Mouse (Mus musculus): Measurements from ENCODE around the gene Rnf216. TPM values are rescaled to one million over a fixed set of nuclear protein-coding genes. Genes with fewer than 3 reads are reported as not detected.

Rnf216 gene
- polyA plus RNA-seq, 1 experiment, result 17.6 TPM

DNA sequence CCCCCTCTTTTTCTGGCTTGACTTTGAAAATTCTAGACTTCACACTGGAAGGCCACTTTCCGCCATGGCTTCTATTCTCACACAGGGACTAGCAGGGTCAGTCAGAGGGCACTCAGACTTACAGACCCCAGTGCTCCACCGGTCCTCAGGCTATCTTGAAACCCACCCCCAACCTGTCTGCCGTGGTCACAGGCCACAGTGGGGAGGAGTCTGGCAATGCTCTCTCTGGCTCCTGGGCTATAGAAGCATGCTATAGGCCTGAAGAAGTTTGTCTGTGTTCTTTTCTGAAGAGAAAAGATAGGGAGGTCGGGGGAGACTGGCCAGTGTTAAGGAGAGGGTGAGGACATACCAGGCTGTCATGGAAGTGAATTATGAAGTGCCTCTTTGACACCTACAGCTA lies 112.7 kb downstream of the Rnf216 start:
- no peak for TF ChIP-seq POLR2A (IDR thresholded peaks at IDR 0.05; ENCODE audit: control insufficient read depth, extremely low read depth, insufficient read depth, low read length, poor library complexity)
- TF ChIP-seq CTCF (IDR thresholded peaks at IDR 0.05; ENCODE audit: borderline replicate concordance, control insufficient read depth, extremely low read depth, insufficient read depth, low read length, poor library complexity), result no peak
- H3K27ac ChIP-seq (ENCODE audit: control insufficient read depth, insufficient read depth, low read length), result no peak overlapping the region

DNA sequence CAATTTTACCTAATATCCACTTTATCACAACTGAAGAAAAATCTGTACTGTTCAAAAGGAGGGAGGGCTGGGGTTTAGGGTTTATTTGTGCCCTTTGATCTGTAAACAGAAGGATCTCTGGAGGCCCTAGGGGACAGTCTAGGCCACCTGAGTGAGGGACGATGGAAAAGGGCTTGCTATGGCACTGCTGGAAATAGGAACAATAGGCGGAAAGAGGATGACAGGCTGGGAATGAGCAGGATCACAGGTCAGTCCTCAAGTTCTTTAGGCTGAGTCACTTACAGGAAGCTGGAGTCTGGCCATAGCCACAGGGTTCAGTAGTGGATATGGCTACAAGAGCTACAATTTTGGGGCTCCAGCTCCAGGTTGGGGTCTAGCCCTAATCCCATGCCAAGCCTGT lies 114.6 kb downstream of the Rnf216 start:
- no peak overlapping the region for H3K4me3 ChIP-seq (ENCODE audit: control insufficient read depth, insufficient read depth, low read length)
- WGBS, result 82% methylated on average over 2 of the region's 2 CpGs
- DNase-seq, result no peak
- no peak overlapping the region for H3K27ac ChIP-seq (ENCODE audit: control insufficient read depth, insufficient read depth, low read length)
- TF ChIP-seq POLR2A (IDR thresholded peaks at IDR 0.05; ENCODE audit: control insufficient read depth, extremely low read depth, insufficient read depth, low read length, poor library complexity), result no peak
- TF ChIP-seq CTCF (IDR thresholded peaks at IDR 0.05; ENCODE audit: borderline replicate concordance, control insufficient read depth, extremely low read depth, insufficient read depth, low read length, poor library complexity), result no peak
- H3K4me1 ChIP-seq (replicated peaks; ENCODE audit: control insufficient read depth, insufficient read depth, low read length), result peaks cover 13% of the 10 kb centered on the region
- H3K27me3 ChIP-seq (ENCODE audit: control insufficient read depth, insufficient read depth, low read length), result no peaks in the 10 kb centered on the region
- no peaks in the 10 kb centered on the region for H3K36me3 ChIP-seq (ENCODE audit: control insufficient read depth, insufficient read depth, low read length)

More for the DNA sequence above, 112.7 kb downstream of the Rnf216 start:
- Histone ChIP-seq H3K4me1 (replicated peaks; ENCODE audit: control insufficient read depth, insufficient read depth, low read length) (peaks cover 13% of the 10 kb centered on the region), H3K27me3 (ENCODE audit: control insufficient read depth, insufficient read depth, low read length) (no peaks in the 10 kb centered on the region), H3K36me3 (ENCODE audit: control insufficient read depth, insufficient read depth, low read length) (no peaks in the 10 kb centered on the region), H3K4me3 (ENCODE audit: control insufficient read depth, insufficient read depth, low read length) (no peak overlapping the region)
- WGBS, result 73% methylated on average over 4 of the region's 4 CpGs
- DNase-seq, result no peak

GRCm38 (mm10) chr5:142997526-142997925 lies 115.3 kb downstream of the Rnf216 start:
- no peak overlapping the region for H3K27ac ChIP-seq (ENCODE audit: control insufficient read depth, insufficient read depth, low read length)

DNA sequence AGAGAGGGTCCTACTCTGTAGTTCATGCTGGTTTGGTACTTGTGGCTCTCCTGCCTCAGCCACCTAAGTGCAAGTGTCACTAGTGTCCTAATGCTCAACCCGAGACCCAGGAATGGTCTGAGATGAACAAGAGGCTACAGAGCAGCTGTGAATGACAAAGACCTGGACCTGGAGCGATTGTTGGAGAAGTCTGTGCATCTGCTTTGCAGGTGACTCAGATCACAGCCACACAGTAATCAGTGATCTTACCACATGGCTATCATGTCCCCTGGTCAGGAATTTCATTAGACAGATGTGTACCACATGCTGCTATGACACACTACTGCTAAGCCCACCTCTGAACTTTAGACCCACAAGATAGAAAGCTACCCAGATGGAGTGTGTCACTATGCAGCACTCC lies 118.0 kb downstream of the Rnf216 start:
- no peak for DNase-seq
- 95% methylated on average over 2 of the region's 2 CpGs for WGBS
- TF ChIP-seq CTCF (IDR thresholded peaks at IDR 0.05; ENCODE audit: borderline replicate concordance, control insufficient read depth, extremely low read depth, insufficient read depth, low read length, poor library complexity) (no peak), POLR2A (IDR thresholded peaks at IDR 0.05; ENCODE audit: control insufficient read depth, extremely low read depth, insufficient read depth, low read length, poor library complexity) (no peak)
- H3K36me3 ChIP-seq (ENCODE audit: control insufficient read depth, insufficient read depth, low read length), result no peaks in the 10 kb centered on the region
- no peak overlapping the region for H3K27ac ChIP-seq (ENCODE audit: control insufficient read depth, insufficient read depth, low read length)
- no peaks in the 10 kb centered on the region for H3K27me3 ChIP-seq (ENCODE audit: control insufficient read depth, insufficient read depth, low read length)
- H3K4me3 ChIP-seq (ENCODE audit: control insufficient read depth, insufficient read depth, low read length), result no peak overlapping the region
- H3K4me1 ChIP-seq (replicated peaks; ENCODE audit: control insufficient read depth, insufficient read depth, low read length), result no peaks in the 10 kb centered on the region

More at GRCm38 (mm10) chr5:142997526-142997925, 115.3 kb downstream of the Rnf216 start:
- no peak overlapping the region for H3K4me3 ChIP-seq (ENCODE audit: control insufficient read depth, insufficient read depth, low read length)
- DNase-seq, result no peak
- H3K4me1 ChIP-seq (replicated peaks; ENCODE audit: control insufficient read depth, insufficient read depth, low read length), result peaks cover 13% of the 10 kb centered on the region
- TF ChIP-seq POLR2A (IDR thresholded peaks at IDR 0.05; ENCODE audit: control insufficient read depth, extremely low read depth, insufficient read depth, low read length, poor library complexity) (no peak), CTCF (IDR thresholded peaks at IDR 0.05; ENCODE audit: borderline replicate concordance, control insufficient read depth, extremely low read depth, insufficient read depth, low read length, poor library complexity) (no peak)
- 80% methylated on average over 9 of the region's 9 CpGs for WGBS
- H3K27me3 ChIP-seq (ENCODE audit: control insufficient read depth, insufficient read depth, low read length), result no peaks in the 10 kb centered on the region
- no peaks in the 10 kb centered on the region for H3K36me3 ChIP-seq (ENCODE audit: control insufficient read depth, insufficient read depth, low read length)

DNA sequence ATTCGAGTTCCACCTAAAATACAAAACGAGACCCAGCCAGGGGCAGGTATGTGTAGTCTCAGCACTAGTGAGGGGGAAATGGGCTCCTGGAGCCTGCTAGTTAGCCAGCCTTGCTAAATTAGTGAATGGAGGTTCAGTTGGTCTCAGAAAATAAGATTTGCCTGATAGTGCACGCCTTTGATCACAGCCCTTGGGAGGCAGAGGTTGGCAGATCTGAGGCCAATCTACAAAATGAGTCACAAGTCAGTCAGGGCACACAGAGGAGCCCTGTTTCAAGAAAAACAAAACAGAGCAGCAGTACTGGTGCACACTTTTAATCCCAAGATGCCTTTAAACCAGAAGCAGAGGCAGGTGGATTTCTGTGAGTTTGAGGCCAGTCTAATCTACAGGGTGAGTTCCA lies 123.6 kb downstream of the Rnf216 start:
- no peak for TF ChIP-seq CTCF (IDR thresholded peaks at IDR 0.05; ENCODE audit: borderline replicate concordance, control insufficient read depth, extremely low read depth, insufficient read depth, low read length, poor library complexity)
- no peak for TF ChIP-seq POLR2A (IDR thresholded peaks at IDR 0.05; ENCODE audit: control insufficient read depth, extremely low read depth, insufficient read depth, low read length, poor library complexity)
- no peak for DNase-seq
- no peak overlapping the region for H3K4me3 ChIP-seq (ENCODE audit: control insufficient read depth, insufficient read depth, low read length)
- 63% methylated on average over 3 of the region's 3 CpGs for WGBS
- no peak overlapping the region for H3K27ac ChIP-seq (ENCODE audit: control insufficient read depth, insufficient read depth, low read length)
- H3K36me3 ChIP-seq (ENCODE audit: control insufficient read depth, insufficient read depth, low read length), result no peaks in the 10 kb centered on the region
- no peaks in the 10 kb centered on the region for H3K4me1 ChIP-seq (replicated peaks; ENCODE audit: control insufficient read depth, insufficient read depth, low read length)
- no peaks in the 10 kb centered on the region for H3K27me3 ChIP-seq (ENCODE audit: control insufficient read depth, insufficient read depth, low read length)

- no peaks in the 10 kb centered on the region for H3K4me1 ChIP-seq (replicated peaks; ENCODE audit: control insufficient read depth, insufficient read depth, low read length)
- 91% methylated on average over 5 of the region's 5 CpGs for WGBS
- H3K27ac ChIP-seq (ENCODE audit: control insufficient read depth, insufficient read depth, low read length), result no peak overlapping the region
- H3K27me3 ChIP-seq (ENCODE audit: control insufficient read depth, insufficient read depth, low read length), result no peaks in the 10 kb centered on the region
- no peak for DNase-seq
- no peak overlapping the region for H3K4me3 ChIP-seq (ENCODE audit: control insufficient read depth, insufficient read depth, low read length)
- H3K36me3 ChIP-seq (ENCODE audit: control insufficient read depth, insufficient read depth, low read length), result no peaks in the 10 kb centered on the region
- TF ChIP-seq CTCF (IDR thresholded peaks at IDR 0.05; ENCODE audit: borderline replicate concordance, control insufficient read depth, extremely low read depth, insufficient read depth, low read length, poor library complexity) (no peak), POLR2A (IDR thresholded peaks at IDR 0.05; ENCODE audit: control insufficient read depth, extremely low read depth, insufficient read depth, low read length, poor library complexity) (no peak)
These were observed 124.3 kb downstream of the Rnf216 start for GRCm38 (mm10) chr5:142988520-142988919.

GRCm38 (mm10) chr5:142984271-142984670 lies 128.5 kb downstream of the Rnf216 start:
- Histone ChIP-seq H3K27me3 (ENCODE audit: control insufficient read depth, insufficient read depth, low read length) (no peaks in the 10 kb centered on the region), H3K27ac (ENCODE audit: control insufficient read depth, insufficient read depth, low read length) (no peak overlapping the region), H3K4me3 (ENCODE audit: control insufficient read depth, insufficient read depth, low read length) (no peak overlapping the region), H3K4me1 (replicated peaks; ENCODE audit: control insufficient read depth, insufficient read depth, low read length) (no peaks in the 10 kb centered on the region), H3K36me3 (ENCODE audit: control insufficient read depth, insufficient read depth, low read length) (no peaks in the 10 kb centered on the region)
- no peak for DNase-seq
- 94% methylated on average over 10 of the region's 10 CpGs for WGBS
- TF ChIP-seq POLR2A (IDR thresholded peaks at IDR 0.05; ENCODE audit: control insufficient read depth, extremely low read depth, insufficient read depth, low read length, poor library complexity) (no peak), CTCF (IDR thresholded peaks at IDR 0.05; ENCODE audit: borderline replicate concordance, control insufficient read depth, extremely low read depth, insufficient read depth, low read length, poor library complexity) (no peak)
